Mouse (Mus musculus) megakaryocyte, adult 5-6 weeks (primary cell): Measurements from ENCODE around the gene F7. TPM values are rescaled to one million over a fixed set of nuclear protein-coding genes. Genes with fewer than 3 reads are reported as not detected.
A peak's percentile ranks its signal among the peaks of the same experiment; 100 is the strongest.

ENCODE experiments used
- ATAC-seq: 2 replicates; pipeline ENCODE4 v1.8.0; 2016; ENCODE audit warnings: mild to moderate bottlenecking, inconsistent platforms; ENCODE audit not compliant: poor library complexity, severe bottlenecking
- total RNA-seq, 2 experiments: library from RNA; stranded (forward) in 1 of 2; stranded (reverse) in 1 of 2; fragments of 153-499, 151-499 nt in 1 of 2; fragments of 221-1000, 200-1000 nt in 1 of 2; gene quantifications; 2 replicates each; pipeline versions ENCODE4 v1.2.3 to v1.2.4; 2015 to 2017

The F7 gene
- total RNA-seq, 2 experiments from 2014 or later: 0.56 to 1.3 TPM

- ATAC-seq: peak; percentile 58
Measured at GRCm38 (mm10) chr8:13027615-13028014, 1.8 kb downstream of the F7 start.

- peak; percentile 81 for ATAC-seq
Measured at GRCm38 (mm10) chr8:13028482-13028881, 2.6 kb downstream of the F7 start.

- peak; percentile 58 for ATAC-seq
Measured at GRCm38 (mm10) chr8:13036346-13036812, 10.5 kb downstream of the F7 start.

DNA sequence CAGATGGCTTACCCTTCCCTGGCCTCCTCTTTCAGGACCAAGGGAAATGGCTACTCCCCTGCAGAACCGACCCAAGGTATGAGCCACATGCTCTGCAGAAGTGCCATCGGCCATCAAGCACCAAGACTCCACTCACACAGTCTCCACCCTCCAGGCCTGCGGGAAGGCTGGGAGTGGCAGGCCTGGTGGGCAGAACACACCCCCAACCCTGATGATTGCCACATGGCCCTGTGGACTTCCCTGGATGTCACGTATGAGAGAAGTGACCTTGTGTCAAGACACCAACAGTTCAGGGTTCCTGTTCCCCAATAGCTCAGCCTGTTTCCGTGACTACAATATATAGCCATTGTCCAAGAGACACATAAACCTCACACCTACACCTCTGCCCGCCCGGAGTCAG is 11.2 kb downstream of the F7 start, which contains the start of gene F10:
TSS of gene F10 (plus strand) at position 294 of the 400 bp plus-strand sequence.
- ATAC-seq: peak; percentile 74

GRCm38 (mm10) chr8:13037569-13037968 is 11.7 kb downstream of the F7 start:
- no peak for ATAC-seq

DNA sequence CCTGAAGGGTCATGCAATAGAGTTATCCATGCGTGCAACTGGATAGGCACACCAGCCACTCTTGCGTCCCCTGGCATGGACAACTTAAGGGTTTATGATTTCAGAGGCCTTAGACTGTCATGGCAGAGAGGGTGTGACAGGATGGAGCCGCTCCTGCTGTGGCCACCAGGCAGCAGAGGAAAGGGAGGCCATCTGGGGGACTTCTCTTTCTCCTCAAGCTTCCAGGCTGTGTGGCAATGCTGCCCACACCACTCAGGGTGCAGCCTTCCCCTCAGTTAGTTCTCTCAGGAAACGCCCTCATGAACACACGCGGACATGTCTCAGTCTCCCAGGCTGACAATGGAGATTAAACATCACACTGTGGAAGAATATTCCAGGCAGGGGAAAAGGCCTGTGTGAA is 13.2 kb downstream of the F7 start:
- peak; percentile 68 for ATAC-seq

DNA sequence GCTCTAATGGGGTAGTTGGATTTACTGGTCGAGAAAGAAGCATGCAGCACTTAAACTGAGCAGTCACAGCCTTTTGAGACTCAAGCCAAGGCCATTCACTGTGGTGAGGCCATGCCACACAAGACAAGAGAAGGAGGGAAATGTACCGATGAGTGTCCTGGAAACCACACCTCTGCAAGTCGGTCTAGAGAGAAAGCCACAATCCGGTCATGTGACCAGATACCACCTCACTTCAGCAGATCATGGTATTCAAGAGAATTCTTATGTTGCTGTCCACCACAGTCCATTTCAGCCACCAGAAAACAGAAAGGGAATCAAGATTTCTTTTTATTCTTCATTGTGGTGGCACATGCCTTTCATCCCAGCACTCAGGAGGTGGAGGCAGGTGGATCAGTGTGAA is 15.6 kb downstream of the F7 start:
- ATAC-seq: no peak

GRCm38 (mm10) chr8:13047652-13048051 is 21.8 kb downstream of the F7 start:
- ATAC-seq: no peak

DNA sequence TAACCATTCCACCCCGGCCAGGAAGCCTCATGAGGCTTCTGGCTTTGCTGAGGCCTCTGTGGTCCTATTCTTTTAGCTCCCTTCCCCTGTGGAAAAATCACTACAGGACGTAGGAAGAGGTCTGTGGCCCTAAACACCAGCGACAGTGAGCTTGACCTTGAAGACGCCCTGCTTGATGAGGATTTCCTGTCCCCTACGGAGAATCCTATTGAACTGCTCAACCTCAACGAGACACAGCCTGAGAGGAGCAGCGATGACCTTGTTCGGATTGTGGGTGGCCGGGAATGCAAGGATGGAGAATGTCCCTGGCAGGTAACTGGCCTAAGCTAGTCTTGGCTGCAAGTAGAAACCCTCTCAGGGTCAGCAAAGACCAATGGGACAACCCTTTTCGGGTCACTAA is 24.7 kb downstream of the F7 start:
- ATAC-seq: no peak

- no peak for ATAC-seq
Measured at GRCm38 (mm10) chr8:13057351-13057750, 31.5 kb downstream of the F7 start.

- ATAC-seq: no peak
Measured at GRCm38 (mm10) chr8:13060441-13061150, 34.8 kb downstream of the F7 start, which contains the start of gene Proz. Gene Proz (plus strand): TSS chr8:13060914.

GRCm38 (mm10) chr8:13063112-13063511 is 37.3 kb downstream of the F7 start:
- ATAC-seq: no peak

DNA sequence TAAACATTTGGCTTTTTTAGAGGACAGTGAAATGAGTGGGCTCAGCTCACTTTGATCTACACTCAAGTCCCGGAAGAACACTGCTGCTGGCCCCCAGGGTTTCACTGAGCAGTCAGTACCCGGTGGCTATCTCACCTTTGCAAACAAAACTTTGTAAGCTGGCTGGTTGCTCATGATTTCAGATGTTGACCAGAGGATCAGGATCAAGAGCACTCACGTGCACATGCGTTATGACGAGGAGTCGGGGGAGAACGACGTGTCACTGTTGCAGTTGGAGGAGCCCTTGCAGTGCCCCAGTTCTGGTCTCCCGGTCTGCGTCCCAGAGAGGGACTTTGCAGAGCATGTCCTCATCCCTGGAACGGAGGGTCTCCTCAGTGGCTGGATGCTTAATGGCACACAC is 47.4 kb downstream of the F7 start:
- ATAC-seq: no peak

- ATAC-seq: peak; percentile 94
Measured at GRCm38 (mm10) chr8:13075044-13075443, 49.2 kb downstream of the F7 start.

GRCm38 (mm10) chr8:13075579-13075978 is 49.7 kb downstream of the F7 start:
- ATAC-seq: peak; percentile 22; the same call in 1 of the 2 replicates

- ATAC-seq: no peak
Measured at GRCm38 (mm10) chr8:13077542-13077941, 51.7 kb downstream of the F7 start.

Other genes starting within 250 kb of the F7 start
- gene Mcf2l, start 152.2 kb upstream of the F7 start, total RNA-seq (2015): 7.2 and 10.1 TPM in 2 replicates
- 26.4 and 32.3 TPM in 2 replicates for gene Mcf2l, start 152.2 kb upstream of the F7 start, total RNA-seq (2017)
- gene F10, start 11.3 kb downstream of the F7 start, total RNA-seq (2015): 50.6 and 57.5 TPM in 2 replicates
- gene F10, start 11.3 kb downstream of the F7 start, total RNA-seq (2017): 98.7 and 109 TPM in 2 replicates
- 0.07 and 0.20 TPM in 2 replicates for gene Proz, start 34.9 kb downstream of the F7 start, total RNA-seq (2015)
- gene Proz, start 34.9 kb downstream of the F7 start, total RNA-seq (2017): 0.33 TPM in 1 of 2 replicates, not detected in the other
- gene Pcid2, start 79.4 kb downstream of the F7 start, total RNA-seq (2015): 17.0 and 21.2 TPM in 2 replicates
- gene Pcid2, start 79.4 kb downstream of the F7 start, total RNA-seq (2017): 14.0 and 14.1 TPM in 2 replicates
- gene Cul4a, start 79.6 kb downstream of the F7 start, total RNA-seq (2015): 57.4 and 60.7 TPM in 2 replicates
- gene Cul4a, start 79.6 kb downstream of the F7 start, total RNA-seq (2017): 56.9 and 57.9 TPM in 2 replicates
- 609 and 613 TPM in 2 replicates for gene Lamp1, start 133.1 kb downstream of the F7 start, total RNA-seq (2015)
- gene Lamp1, start 133.1 kb downstream of the F7 start, total RNA-seq (2017): 770 and 822 TPM in 2 replicates
- 0.22 and 0.80 TPM in 2 replicates for gene Grtp1, start 174.6 kb downstream of the F7 start, total RNA-seq (2015)
- 0.53 TPM in 1 of 2 replicates, not detected in the other for gene Grtp1, start 174.6 kb downstream of the F7 start, total RNA-seq (2017)
- not detected in 2 replicates for gene Adprhl1, start 228.1 kb downstream of the F7 start, total RNA-seq (2015)
- gene Adprhl1, start 228.1 kb downstream of the F7 start, total RNA-seq (2017): not detected in 2 replicates